Mouse (Mus musculus): Measurements from ENCODE around the gene Nploc4.

The Nploc4 gene

DNA sequence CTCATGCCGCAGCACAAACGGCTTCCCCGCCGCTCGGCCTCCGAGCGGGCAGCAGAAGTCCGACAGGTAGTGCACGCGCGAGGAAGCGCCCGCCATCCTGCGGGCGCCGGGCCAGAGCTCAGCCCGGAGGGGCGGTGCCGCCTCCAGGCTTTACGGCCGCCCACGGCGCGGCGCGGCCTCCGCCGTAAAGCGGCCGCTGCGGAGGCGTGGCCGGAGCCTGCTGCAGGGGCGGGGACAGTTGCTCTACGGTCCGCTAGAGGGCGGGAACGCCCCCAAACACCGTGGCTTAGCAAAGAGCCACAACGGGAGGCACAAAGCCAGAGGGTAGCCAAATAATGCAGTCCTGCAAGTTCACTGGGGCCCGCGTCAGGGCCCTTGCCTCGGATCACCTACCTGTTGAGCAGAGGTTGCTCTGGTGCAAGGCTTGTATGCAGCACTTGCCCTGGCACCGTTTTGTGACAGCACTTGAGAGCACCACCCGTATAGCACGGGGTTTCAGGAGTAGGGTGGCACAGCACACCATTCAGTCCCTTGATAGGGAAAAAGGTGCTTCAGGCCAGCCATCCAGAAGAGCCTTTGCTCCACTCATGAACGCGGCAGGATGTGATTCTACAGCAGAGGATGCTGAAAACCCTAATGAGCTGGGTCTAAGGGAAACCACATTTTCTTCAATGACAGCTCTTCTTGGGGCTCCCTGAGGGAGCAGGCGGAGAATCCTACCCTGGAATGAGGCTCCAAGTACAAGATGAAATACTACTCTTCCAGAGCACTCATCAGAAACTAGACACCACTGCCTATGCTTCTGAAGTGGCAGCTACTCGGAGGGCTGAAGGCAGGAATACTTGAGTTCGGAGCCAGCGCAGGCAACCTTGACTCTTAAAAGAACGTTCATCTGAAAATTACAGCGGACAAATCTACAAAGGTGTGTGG lies 58.6 kb downstream of the Nploc4 start, which contains the start of gene Faap100:
Gene Faap100, minus strand, starts transcription at position 154 of the 930 bp plus-strand sequence.
- DNase-seq (ENCODE audit: low spot score) = peak; percentile 86

- no peak for DNase-seq (ENCODE audit: low spot score)
Observed at GRCm38 (mm10) chr11:120378031-120378610, 59.4 kb downstream of the Nploc4 start.

GRCm38 (mm10) chr11:120377337-120377736 lies 60.2 kb downstream of the Nploc4 start:
- no peak for DNase-seq (ENCODE audit: low spot score)

GRCm38 (mm10) chr11:120376302-120377160 lies 61.0 kb downstream of the Nploc4 start:
- DNase-seq (ENCODE audit: low spot score) = no peak

- DNase-seq (ENCODE audit: low spot score) = no peak
Observed at GRCm38 (mm10) chr11:120375324-120375723, 62.2 kb downstream of the Nploc4 start.

GRCm38 (mm10) chr11:120373820-120374586 lies 63.5 kb downstream of the Nploc4 start:
- DNase-seq (ENCODE audit: low spot score) = peak; percentile 75

DNA sequence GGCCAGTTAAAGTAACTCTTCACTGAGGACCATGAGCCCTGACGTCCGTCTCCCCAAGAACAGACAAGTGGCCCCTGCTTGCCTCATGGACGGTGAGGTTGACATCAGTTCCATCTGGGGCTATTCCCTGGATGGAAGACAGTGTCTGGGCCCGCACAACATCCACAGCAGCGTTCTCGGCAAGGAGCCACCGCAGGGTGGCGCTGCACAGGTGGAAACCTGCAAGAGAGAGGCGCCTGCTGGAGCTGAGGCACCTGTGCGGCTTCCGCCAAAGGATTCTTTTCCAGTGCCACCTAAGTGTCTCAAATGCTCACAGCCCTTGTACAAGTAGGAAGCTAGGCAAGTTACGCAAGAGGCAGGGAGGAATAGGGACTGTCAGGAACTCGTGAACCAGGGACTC lies 64.5 kb downstream of the Nploc4 start:
- DNase-seq (ENCODE audit: low spot score) = no peak

GRCm38 (mm10) chr11:120369656-120370055 lies 67.9 kb downstream of the Nploc4 start:
- no peak for DNase-seq (ENCODE audit: low spot score)

DNA sequence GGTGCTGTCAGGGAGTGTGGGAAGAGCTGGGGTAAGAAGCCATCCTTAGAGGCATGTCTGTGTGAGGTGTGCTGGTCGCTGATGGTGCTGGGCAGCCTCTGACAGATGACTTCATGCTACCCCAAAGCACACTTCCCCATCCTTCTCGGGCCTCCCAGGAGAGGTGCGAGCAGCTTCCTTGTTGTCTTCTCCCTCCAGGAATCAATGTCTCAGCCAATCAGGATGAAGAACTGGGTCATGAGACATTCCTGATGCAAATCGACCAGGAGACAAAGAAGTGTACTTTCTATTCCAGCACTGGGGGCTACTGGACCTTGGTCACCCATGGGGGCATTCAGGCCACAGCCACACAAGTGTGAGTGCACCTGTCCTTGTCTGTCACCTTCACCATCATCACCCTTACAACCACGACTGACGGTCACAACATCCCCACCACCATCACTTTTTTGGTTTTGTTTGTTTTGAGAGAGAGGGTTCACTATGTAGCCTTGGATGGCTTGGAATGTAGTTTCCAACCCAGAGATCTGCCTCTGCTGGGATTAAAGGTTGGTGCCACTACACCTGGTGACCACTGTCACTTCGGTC lies 71.0 kb downstream of the Nploc4 start:
- DNase-seq (ENCODE audit: low spot score) = no peak

- no peak for DNase-seq (ENCODE audit: low spot score)
Observed at GRCm38 (mm10) chr11:120362891-120363290, 74.6 kb downstream of the Nploc4 start.

DNA sequence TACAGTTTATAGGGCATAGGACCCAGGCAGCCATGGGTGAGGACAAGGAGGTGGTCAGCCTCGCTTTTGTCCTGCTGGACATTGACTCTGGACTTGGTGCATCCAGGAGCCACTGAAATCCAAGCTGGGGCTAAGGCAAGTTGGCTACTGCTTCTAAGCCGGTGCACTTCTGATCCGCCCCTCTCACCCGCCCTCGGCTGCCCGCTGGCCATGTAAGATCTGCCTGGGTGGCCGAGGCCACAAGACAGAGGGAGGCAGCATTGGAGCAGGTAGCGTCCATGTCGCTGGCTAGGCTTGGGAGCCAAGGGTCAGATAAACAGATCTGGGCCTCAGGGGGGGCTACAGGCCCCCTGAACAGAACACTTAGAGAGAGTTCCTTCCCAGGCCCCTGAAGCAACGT lies 76.2 kb downstream of the Nploc4 start, which contains the start of gene Fscn2:
Gene Fscn2, plus strand, starts transcription at position 240 of the 400 bp plus-strand sequence.
- no peak for DNase-seq (ENCODE audit: low spot score)

DNA sequence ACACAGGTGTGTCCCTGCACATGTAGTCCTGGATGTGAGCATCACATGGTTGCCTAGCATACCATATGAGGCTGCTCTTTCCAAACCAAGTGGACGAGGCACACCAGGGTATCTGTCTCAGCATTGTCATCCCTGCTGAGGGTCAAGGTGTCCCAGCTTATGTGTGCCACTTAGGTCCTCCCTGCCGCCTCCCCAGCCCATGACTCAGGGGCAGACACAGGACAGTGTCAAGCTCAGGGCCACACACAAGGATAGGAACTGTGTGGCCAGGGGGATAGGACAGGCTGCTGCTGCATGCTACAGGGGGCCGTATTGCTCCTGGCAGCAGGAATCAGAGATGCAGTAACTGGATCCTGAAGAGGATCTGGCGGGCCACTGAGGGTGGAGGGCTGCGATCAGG lies 76.8 kb downstream of the Nploc4 start:
- DNase-seq (ENCODE audit: low spot score) = no peak

- DNase-seq (ENCODE audit: low spot score) = no peak
Observed at GRCm38 (mm10) chr11:120360062-120360461, 77.4 kb downstream of the Nploc4 start.

DNA sequence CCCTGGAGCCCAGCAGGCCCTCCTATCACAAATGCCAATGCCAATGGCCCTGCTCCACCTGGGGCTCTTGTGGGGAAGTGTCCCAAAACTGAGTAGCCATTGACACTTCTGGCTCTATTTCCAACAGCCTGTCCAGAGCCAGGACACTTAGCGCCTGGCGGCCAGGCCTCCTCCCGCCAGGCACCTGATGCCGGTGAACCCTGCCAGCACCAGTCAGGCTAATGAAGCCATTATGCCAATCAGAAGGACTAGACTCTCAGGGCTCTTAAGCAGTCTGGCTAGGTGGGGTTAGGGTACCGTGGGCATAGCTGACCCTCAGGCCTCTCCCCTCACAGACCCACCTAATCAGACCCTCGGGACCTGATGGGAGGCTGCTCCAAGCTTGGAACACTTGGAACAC lies 78.1 kb downstream of the Nploc4 start:
- DNase-seq (ENCODE audit: low spot score) = no peak

- DNase-seq (ENCODE audit: low spot score) = no peak
Observed at GRCm38 (mm10) chr11:120357791-120358401, 79.6 kb downstream of the Nploc4 start.

DNA sequence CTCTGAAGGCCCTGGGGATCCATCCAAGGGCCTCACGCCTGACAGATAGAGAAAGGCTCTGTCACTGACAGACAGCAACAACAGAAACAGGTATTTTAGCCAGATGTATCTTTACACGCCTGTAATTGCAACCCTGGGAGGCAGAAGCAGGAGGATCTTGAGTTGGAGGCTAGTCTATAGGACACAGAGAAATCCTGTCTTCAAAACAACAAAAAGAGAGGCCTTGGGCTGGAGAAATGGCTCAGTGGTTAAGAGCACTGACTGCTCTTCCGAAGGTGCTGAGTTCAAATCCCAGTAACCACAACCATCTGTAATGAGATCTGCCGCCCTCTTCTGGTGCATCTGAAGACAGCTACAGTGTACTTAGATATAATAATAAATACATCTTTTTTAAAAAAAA lies 80.6 kb downstream of the Nploc4 start:
- no peak for DNase-seq (ENCODE audit: low spot score)

GRCm38 (mm10) chr11:120356319-120356840 lies 81.1 kb downstream of the Nploc4 start:
- DNase-seq (ENCODE audit: low spot score) = no peak

DNA sequence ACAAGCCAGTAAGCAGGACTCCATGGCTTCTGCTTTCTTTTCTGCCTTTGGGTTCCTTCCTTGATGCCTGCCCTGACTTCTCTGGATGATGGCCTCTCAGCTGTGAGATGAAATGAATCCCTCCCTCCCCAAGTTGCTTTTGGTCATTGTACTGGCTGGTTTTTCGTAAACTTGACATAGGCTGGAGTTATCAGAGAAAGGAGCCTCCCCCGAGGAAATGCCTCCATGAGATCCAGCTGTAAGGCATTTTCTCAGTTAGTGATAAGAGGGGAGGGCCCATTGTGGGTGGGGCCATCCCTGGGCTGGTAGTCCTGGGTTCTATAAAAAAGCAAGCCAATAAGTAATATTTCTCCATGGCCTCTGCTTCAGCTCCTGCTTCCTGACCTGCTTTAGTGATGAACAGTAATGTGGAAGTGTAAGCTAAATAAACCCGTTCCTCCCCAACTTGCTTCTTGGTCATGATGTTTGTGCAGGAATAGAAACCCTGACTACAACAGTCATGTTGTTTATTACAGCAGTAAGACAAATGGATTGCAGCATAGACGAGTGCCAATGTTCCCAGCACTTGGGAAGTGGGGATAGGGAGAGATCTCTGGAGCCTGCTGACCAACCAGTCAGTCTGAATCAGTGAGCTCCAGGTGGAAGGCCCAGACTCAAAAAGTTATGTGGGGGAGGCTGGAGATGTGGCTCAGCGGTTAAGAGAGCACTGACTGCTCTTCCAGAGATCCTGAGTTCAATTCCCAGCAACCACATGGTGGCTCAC lies 82.0 kb downstream of the Nploc4 start:
- DNase-seq (ENCODE audit: low spot score) = no peak
